Mouse (Mus musculus) ovary, postnatal 10 days (tissue): ENCODE results near the gene Cyp4f39.
A peak's percentile ranks its signal among the peaks of the same experiment; 100 is the strongest.
"Not testable (repeated sequence)": the region's sequence is repeated elsewhere in the genome, so short reads cannot be mapped to it uniquely, and the experiment has no call there.

ENCODE experiments used
- DNase-seq: peaks from one replicate; pipeline ENCODE4 v3.0.0; 2022; ENCODE audit warnings: low spot score

Cyp4f39 gene

DNA sequence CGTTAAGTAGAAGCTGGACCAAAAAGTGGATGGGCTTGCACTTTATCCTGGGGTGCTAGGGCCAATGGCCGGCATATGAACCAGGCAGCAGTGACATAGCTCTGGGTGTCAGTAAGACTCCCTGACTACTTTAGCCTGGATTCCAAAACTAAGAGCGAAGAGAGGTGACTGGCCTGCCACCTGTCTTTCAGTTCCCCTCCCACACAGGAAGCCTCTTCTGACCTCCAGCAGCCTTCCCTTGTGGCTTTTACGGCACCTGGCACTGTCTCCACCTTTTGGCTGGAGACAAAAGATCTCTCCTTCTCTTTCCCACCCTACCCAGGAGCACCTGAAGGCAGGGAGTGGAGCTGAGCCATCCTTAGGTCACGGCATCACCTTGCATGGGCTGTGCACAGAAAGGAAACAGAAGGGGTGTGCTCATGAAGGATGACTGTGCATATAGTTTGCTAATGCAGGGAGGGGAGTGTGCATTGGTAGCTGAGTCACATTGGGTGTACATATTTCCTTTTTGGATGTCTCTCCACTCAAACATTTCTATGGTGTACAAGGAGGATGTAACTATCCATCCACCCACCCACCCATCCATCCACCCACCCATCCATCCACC is 22.5 kb downstream of the Cyp4f39 start:
- DNase-seq, result no peak

DNA sequence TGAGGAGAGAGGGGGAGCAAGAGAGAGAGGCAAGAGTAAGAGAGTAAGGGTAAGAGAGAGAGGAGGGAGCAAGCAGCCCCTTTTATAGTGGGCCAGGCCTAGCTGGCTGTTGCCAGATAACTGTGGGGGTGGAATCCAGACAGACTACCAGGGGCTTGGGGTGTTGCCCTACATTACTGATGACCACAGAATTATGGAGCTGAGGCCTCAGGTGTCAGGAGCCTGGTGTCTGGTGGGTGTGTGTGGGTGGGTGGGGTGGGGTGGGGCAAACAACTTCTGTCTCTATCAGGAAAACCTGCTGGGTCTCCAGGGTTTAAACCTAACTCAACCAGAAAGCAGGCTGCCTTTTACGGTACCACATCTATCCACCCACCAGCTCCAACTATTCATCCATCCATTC is 24.7 kb downstream of the Cyp4f39 start:
- DNase-seq, result no peak

DNA sequence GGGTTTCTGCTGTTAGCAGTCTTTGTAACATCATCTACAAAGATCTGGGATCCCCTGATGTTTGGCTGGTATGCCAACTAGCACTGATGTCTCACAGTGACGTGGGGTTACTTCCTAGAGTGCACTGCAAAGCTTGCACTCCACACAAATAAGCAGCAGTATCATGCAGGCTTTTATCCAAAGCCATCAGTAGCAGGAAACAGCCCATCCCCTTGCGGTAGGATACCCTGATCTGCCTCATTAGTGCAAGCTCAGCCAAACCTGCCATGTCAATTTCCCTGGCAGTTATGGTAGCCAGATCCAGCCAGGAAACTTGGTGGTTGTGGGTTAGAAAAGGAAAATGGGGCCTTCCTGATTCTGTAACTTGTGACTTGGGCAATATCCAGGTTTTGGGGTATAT is 26.2 kb downstream of the Cyp4f39 start:
- DNase-seq, result no peak

DNA sequence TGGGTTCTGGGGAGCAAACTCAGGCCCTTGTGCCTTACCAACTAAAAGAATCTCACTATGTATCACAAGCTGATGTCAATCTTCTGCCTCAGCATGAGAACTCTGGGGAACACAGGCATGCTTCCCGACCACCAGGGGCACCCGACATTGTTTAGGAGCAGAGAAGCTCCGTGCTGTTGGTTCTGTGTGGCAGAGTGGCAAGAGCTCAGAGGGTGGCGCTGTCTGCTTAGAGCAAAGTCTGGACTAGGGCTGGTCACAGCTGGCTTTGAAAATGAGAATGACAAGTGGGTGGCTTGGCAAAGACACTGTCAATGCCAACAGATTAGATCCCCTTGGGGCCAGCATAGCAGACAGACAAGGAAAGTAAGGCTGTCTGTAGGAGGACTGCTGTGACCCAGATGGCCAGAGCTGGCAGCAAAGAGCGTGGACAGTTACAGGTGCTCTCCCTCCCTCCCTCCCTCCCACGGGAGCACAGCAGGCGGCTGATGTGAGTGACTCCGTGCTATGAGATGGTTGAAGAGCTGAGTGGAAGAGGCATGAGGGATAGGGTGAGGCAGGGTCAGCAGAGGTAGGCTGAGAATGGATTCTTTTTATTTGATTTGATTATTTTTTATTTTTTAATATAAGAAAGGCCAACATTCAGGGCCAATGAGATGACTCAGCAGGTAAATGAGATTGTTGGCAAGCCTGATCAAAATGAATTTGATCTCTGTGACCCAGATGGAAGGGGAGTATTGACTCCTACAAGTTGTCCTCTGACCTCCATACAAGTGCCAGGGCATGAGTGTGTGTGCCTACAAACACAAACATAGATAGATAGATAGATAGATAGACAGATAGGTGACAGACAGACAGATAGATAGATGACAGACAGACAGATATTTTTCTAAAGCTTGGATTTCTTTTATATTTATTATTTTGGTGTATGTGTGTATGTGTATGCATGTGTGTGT is 27.3 kb downstream of the Cyp4f39 start:
- DNase-seq, result no peak

DNA sequence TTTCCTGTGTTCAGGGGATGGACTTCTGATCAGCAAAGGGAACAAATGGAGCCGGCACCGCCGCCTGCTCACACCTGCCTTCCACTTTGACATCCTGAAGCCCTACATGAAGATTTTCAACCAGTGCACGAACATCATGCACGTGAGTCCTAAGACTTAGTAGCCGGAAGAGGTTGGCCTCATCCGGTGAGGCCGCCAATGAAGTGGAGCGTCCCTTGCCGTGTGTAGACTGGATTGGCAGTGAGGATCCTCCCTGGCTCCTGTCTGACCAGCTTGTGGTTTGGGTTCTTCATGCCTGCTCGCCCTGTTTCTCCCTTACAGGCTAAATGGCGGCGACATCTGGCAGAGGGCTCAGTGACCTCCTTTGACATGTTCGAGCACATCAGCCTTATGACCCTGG is 29.2 kb downstream of the Cyp4f39 start:
- DNase-seq, result no peak

DNA sequence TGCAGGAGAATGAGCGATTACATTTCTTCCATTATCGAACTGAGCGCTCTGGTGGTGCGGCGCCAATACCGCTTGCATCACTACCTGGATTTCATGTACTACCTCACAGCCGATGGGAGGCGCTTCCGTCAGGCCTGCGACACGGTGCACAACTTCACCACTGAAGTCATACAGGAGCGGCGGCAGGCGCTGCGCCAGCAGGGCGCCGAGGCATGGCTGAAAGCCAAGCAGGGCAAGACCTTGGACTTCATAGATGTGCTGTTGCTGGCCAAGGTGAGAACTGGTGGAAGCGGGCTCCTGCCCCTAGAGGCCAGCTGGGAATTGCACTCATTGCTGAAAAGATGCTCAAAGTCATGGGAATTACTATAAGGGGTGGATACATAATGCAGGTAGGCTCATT is 30.7 kb downstream of the Cyp4f39 start:
- peak; percentile 67 for DNase-seq

DNA sequence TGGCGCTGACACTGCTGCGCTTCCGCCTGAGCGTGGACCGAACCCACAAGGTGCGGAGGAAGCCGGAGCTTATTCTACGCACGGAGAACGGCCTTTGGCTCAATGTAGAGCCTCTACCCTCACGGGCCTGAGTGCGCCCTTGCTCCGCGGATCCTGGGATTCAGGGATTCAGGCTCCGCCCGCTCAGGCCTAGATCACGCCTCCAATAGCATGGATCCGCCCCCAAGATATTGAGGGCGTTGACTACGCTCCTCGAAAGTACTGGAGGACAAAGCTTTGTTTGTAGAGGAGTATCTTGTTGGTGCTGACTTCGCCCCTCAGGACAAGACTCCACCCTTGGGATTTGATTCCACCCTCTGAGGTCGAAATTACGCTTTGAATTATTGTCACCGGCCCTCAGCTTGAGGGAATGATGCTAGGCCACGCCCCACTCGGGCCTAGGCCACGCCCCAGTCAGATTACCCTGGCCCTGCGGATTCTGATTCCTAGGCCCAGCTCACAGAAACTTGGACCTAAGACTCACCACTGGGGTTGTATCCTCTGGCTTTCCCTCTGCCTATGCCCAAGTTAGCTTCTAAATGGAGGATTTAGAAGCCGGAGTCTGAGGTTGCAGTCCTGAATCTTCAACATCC is 39.9 kb downstream of the Cyp4f39 start:
- no peak for DNase-seq

DNA sequence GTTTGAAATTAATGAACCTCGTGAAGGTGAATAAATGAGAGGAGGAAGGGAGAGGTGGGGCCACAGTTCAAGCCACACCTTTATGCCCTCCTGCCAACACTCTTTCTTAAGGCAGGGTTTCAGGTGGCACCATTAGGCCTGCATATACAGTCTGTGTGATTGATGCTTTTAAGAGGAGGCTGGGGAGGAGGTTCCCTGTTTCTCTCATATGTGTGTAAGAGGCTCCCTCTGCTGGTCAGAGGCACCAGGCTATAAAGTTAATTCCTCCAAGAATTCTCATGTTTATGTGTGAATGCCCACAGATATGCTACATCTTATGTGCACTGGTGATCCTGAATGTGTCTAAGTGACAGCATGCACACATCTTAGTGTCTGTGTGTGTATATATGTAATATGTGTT is 42.1 kb downstream of the Cyp4f39 start:
- DNase-seq, result peak; percentile 25

DNA sequence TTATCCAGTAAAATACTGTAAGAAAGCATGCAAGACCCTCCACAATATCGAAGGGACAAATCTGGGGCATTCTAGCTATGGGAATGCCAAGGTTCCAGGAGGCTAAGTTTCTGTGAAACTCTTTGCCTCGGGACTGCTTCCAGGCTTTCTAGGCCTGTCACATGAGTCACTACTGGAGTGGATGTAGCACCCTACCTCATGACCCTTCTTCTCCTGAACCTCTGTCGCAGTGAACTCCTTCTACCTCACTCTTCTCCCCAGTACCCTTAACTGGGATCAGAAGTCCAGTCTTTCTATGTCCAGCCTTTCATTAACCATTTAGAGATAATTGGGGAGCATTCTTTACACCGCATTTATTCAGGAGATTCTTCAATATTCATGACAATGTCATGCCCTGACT is 48.0 kb downstream of the Cyp4f39 start:
- not testable (repeated sequence) for DNase-seq

DNA sequence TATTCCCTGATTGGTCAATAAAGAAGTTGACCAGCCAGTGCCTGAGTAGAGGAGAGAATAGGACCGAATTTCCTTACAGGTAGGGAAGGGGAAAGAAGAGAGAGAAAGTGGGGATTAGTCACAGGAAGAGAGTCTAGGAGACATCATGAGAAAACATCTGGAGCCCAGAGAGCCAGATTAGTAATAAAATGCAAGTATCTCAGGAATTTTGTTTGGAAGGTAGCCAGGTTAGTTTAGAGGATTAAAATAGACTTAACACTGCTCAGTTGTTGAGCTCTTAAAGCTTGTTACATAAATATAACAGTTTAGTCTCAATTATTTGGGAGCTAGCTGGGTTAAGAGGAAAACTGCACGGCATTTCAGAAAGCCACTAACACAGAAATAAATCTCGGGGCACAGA is 48.5 kb downstream of the Cyp4f39 start:
- no peak for DNase-seq

DNA sequence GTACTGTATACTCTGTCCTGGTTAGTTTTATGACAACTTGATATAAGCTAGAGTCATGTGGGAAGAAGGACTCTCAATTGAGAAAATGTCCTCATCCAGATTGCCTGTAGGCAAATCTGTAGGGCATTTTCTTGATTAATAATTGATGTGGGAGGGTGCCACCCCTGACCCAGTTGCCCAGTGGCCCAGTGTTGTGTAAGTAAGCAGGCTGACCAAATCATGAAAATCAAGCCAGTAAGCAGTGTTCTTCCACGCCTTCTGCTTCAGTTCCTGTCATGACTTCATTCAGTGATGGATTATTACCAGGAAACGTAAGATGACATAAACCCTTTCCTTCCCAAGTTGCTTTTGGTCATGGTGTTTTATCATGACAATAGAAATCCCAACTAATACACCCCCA is 50.6 kb downstream of the Cyp4f39 start:
- no peak for DNase-seq

DNA sequence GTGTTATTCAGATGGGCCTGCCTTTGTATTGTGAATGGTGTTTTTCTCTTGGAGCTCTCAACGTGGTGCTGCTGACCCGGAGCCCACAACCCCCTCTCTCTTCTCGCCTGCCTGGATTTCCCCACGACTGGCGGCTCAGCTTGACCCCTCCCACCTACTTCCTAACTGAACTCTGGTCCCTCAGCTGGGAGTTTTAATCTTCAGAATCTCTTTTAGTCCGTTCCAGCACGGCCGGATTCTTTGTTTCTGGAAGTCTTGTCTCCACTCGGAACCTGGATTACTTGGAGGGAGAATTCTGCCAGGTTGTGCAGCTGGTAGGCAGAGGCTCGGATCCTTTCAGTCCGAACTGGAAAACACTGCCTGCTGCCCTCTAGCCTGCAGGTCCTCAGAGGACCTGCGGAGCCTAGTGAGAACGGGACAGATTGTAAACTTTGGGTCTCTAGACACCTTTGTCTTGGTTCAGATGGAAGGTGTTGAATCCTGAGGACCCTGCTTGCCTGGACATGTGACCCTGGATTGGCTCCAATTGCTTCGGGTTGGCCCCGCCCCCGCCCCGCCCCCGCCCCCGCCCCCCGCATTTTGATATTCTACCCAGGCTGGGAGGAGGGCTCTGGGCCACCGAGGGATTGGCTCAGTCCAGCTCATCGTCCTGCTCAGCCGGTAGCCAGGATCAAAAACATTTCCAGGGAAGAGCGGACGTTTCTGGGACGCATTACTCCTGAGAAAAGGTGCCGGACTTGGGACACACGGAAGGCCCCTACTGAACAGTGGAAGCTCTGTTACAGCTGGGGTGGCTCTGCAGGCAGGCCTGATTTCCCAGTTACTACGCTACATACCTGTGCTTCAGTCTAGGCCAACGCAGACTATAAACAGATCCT is 53.6 kb downstream of the Cyp4f39 start, which contains the start of gene Cyp4f17:
Gene Cyp4f17 (plus strand): TSS at position 200 of the 878 bp plus-strand sequence.
- DNase-seq, result peak; percentile 17

DNA sequence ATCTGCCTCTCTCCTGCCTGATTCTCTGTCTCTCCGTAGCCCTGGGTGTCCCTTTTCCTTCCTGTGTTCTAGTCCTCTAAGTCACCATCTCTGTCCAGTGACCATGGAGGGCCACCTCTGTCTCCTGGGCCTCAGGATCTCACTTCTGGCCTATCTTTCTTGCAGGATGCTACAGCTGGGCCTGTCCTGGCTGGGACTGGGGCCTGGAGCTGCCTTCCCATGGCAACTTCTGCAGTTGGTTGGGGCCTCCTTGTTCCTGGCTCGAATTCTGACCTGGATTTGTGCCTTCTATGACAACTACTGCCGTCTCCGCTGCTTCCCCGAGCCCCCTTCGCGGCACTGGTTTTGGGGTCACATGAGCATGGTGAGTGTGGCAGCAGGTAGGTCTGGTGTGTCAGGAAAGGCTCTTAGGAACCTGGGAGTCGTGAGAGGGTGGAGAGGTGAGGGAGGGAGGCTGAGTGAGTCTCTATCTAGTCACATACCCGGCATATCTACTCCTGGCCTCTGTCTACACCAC is 54.3 kb downstream of the Cyp4f39 start:
- DNase-seq, result no peak

DNA sequence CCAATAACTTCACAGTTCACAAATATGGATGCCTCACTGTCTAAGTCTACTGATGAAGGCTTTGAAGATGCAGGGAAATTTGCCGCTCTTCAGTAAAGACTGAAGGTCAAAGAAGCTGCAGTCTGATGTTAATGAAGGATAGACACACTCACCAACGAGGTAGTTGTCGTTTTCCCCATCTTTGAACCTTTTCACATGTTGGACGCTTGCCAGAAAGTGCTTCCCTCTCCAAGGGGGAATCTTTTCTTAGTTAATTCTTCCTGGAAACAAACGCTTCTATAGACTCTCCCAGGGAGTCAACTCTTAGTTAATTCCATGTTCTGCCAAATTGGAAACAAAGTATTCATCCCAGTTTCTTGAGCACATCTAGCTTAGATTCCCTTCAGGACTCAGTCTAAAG is 63.6 kb downstream of the Cyp4f39 start:
- no peak for DNase-seq

DNA sequence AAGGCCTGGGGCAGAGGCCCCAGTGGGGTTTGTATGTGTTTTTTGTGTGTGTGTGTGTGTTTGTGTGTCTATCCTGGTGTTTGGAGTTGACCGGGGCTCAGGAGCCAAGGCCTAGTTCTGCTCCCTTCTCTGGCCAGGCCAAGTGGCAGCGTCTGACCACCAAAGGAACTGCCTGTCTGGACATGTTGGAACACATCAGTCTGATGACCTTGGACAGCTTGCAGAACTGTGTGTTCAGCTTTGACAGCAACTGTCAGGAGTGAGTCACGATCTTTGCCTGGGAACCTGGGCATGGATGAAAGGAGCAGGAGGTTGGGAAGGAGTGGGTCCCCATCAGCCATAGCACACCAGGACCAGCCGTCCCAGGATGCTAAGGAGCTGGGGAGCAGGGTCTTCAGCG is 69.5 kb downstream of the Cyp4f39 start:
- DNase-seq, result no peak

DNA sequence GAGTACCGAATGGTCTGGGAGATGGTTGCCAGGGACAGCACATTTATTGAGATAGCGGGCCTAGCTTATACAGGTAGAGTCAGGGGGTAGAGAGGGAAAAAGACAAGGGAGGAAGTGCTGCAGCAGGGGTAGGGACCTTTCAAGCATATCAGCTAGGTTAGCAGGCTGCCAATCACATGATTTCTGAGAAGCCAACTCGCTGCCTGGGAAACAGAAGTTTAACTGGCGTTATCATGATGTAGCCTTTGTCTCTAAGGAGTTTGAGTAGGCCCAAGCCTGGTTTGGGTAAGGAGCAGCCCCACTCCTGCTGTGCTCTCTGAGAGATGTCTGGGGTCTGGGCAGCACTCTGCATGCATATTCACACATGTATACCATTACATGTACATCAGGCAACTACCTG is 69.9 kb downstream of the Cyp4f39 start:
- no peak for DNase-seq

DNA sequence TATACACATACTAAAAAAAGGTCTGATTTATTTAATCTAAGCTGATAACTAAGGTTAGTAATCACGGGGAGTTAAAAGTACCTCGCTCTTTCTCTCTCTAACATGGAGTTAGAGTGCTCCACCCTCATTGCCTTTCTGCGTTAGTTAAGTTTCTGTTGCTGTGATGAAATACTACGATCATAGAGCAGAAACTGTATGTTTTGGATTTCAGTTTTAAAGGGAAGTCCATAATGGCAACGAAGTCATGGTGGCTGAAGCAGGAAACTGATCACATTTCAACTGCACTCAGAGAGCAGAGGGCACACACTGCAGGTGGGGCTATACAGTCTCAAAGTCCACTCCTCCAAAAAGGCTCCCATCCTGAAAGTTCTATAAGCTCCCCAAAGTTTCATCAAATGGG is 70.3 kb downstream of the Cyp4f39 start:
- no peak for DNase-seq

DNA sequence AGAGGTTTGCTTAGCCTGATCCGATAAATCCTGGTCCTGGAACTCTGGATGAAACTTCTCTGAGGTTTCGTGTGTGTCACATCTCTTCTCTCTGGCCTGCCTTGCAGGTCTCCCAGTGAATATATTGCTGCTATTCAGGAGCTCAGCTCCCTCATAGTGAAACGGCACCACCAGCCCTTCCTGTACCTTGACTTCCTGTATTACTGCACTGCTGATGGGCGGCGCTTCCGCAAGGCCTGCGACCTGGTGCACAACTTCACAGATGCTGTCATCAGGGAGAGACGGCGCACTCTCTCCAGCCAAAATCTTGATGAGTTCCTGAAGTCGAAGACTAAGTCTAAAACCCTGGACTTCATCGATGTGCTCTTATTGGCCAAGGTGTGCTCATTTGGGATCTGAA is 71.4 kb downstream of the Cyp4f39 start:
- no peak for DNase-seq

DNA sequence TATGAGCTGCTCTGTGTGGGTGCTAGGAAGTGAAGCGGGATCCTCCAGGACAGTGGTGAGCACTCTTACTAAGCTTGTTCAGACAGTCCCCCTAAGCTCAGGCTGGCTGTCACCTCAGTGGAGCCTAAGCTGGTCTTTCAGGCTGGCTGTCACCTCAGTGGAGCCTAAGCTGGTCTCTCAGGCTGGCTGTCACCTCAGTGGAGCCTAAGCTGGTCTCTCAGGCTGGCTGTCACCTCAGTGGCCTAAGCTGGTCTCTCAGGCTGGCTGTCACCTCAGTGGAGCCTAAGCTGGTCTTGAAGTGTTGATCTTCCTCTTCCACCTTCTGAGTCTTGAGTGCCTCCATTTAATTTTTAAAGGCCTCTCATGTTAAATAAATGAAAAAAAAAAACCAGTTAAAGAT is 73.8 kb downstream of the Cyp4f39 start:
- not testable (repeated sequence) for DNase-seq

DNA sequence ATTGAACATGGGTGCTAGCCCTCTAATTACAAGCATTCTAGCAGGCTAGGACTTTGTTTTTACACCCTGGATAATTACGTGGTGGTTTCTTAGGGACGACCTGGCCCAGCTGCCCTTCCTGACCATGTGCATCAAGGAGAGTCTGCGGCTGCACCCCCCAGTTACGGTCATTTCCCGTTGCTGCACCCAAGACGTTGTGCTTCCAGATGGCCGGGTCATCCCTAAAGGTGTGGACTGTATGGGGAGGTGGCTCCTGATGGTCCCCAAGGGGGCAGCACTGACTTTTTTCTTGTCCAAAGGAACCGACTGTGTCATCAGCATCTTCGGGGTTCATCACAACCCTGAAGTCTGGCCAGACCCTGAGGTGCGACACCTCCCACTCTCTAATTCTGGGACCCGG is 75.2 kb downstream of the Cyp4f39 start:
- DNase-seq, result no peak

DNA sequence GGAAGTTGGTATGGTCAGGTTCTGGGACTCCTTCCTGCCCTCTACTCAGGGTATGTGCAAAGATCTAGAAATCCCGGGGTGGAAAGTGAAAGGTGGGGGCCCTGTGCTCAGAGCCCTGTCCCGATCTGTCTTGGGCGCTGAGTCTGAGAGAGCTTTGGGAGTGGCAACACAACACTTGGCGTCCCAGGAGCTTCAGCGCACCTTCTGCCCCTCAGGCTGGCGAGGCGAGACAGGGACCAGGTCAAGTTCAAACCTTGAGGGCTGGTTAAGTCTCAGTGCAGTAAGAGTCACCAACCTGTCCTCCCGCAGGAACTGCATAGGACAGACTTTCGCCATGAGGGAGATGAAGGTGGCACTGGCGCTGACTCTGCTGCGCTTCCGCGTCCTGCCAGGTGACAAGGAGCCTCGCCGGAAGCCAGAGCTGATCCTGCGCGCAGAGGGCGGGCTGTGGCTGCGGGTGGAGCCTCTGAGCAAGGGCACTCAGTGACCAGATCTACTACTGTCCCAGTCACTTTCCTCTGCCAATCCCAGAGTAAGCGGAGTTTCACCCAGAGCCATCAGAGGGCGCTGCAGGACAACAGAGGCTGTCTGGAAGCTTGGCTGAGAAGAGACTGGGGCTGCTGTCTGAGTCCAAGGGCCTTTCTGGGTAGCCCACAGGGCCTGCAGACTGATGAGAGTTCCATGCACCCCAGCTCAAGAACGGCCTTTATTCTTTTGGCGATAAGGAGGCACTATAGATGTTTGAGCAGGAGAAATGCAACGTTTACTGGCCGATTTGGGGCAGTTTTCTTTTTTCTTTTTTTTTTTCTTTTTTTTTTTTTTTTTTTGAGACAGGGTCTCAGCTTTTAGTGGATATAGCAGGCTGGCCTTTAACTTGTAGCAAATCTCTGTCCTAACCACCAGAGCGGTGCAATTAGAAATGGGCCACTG is 76.2 kb downstream of the Cyp4f39 start:
- DNase-seq, result peak; percentile 41
